Mouse (Mus musculus) E14TG2a.4 (cell line): Measurements from ENCODE around the gene Kpna2.

Experiments used
- CTCF ChIP-seq: conservative IDR thresholded peaks from 2 replicates; pipeline ENCODE4 v1.5.1; 2014; ENCODE audit warnings: low read length
- NANOG ChIP-seq: IDR thresholded peaks from 2 replicates; pipeline ENCODE4 v1.6.1; 2014; ENCODE audit warnings: borderline replicate concordance, low read length, mixed read lengths
- POU5F1 ChIP-seq: IDR thresholded peaks from 2 replicates; pipeline ENCODE4 v1.6.1; 2014; ENCODE audit warnings: low read length, borderline replicate concordance

DNA sequence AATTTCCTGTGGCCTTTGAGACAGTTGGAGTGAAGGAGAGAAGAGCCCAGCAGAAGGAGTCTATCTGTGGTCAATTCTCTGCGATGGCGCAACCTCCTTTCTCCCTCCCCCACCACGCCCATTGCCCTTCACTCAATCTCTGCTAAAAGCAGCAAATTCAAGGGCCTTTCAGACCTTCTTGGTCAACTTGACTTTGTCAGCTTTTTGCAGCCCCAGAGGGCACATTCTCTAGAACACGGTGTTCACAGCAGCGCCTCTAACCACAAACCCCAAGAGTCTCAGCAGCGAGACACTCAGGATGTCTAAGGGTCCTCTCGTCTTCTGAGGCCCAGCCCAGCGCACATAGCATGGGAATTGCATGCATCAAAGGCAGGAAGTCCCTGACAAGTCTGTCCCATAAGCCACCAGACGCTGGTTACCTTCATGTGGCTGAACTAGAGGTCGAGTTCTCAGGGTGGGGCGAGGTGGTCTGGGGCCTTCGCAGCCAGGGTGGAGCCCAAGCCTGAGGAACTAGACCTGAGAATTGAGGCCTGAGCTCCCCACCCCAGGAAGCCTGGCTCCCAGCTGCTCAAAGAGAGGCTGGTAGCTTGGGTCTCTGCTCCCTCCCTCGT is 37.8 kb downstream of the Kpna2 start:
- TF ChIP-seq CTCF = no peak
- TF ChIP-seq NANOG = no peak
- no peak for TF ChIP-seq POU5F1
